Mouse (Mus musculus) neutrophil, adult 5-6 weeks (primary cell): ENCODE results near the gene Pdzph1. TPM values are rescaled to one million over a fixed set of nuclear protein-coding genes. Genes with fewer than 3 reads are reported as not detected.

Experiments
- ATAC-seq: fragments of 151-379, 151-347 bp; 2 replicates; pipeline ENCODE4 v1.8.0; 2017; ENCODE audit warnings: mild to moderate bottlenecking, moderate TSS enrichment; ENCODE audit not compliant: insufficient number of reproducible peaks, poor library complexity, low FRiP score, severe bottlenecking; ENCODE audit errors: extremely low read depth
- total RNA-seq: library from RNA; stranded (forward); fragments of 200-1000 nt; gene quantifications from 2 replicates; pipeline ENCODE4 v1.2.3, GENCODE M21; 2017

Gene Pdzph1
- total RNA-seq = not detected in 2 replicates

DNA sequence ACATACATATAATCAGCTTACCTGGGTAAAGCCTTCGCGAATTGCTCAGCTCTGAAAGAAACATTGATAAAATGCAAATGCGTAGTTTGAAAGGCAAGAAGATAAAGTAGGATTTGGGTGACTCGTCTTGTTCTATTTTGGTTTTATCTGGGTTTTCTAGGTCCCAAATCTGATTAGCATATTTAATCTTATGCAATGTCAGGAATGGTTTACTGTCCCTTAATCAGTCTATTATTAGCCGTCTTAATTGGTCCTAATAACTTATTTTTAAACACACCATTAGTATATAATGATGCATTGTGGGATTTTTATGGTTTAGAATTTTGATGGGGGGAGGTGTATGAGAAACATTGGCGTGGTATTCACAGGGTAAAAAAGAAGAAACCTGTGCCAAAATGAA, at the start of gene Pdzph1:
TSS of gene Pdzph1 (minus strand) at position 101 of the 400 bp plus-strand sequence.
- no peak for ATAC-seq

DNA sequence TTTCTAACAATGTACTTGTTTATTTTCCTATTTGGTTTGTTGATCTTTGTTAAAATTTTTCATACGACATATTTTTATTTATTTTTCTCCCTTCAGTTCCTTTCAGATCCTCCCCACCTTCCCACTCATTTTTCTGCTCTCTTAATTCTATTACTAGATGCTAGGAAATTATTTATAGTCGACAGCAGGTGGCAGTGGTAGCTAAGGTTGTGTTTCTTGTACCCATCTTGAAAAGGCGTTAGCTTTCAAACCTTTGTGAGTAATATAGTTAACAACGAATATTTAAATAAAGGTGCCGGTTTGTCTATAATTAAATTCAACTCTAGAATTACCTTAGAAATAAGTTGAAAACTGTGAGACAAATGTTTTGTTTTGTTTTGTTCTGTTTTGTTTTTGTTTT, 48.6 kb upstream of the Pdzph1 start:
- ATAC-seq = no peak

DNA sequence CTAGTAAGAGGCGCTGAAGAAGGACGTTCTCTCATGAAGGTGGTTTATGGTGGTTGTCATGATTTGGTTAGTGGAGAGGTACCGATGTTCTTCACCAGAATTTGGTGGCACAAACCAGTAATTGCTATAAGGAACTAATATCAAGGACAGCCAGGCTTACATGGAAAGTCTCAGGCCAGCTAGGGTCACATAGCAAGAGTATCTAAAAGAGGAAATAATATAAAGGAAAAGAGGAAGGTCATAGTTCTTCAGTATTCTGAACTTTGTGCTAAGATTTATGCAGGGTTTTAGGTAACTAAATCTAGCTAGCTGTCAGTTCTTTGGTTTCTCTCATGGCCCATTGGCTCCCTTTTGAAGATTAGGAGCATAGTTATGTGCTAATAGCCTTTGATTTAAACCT, 42.3 kb upstream of the Pdzph1 start:
- no peak for ATAC-seq

DNA sequence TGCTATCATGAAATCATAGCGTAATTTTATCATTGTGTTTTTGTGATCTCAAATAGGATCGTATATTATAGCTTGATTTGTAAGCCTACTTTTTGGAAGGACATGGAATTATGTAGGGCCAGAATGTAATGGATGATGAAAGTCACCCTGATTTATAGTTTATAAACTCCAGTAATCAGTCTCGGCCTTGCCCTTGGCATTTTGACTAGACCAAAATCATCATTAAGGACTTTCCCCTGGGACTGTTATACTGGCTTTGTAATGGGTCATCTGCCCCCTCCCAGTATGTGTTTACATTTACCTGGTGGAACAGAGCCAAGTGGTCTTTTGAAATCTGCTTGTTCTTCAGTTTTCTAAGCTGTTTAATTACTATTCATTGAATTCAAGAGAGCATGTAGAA, 35.2 kb upstream of the Pdzph1 start:
- no peak for ATAC-seq

DNA sequence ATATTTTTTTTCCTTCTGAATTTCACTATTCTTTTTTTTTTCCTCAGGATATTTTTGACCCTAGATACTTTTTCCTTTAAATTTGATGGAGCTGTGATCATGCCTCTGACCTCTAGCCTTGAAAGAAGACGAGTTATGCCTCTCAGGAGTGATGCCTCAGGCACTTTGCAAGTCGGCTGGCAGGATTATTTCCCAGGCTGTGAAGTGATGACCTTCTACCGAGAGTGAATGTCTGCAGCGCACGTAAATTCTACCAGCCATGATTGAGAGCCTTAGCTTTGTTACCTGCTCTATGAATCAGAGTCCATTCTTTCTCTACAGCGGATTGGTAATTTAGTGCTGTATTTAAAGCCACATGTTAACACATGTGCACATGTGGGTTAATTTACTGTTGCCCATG, 33.3 kb upstream of the Pdzph1 start:
- ATAC-seq = no peak

DNA sequence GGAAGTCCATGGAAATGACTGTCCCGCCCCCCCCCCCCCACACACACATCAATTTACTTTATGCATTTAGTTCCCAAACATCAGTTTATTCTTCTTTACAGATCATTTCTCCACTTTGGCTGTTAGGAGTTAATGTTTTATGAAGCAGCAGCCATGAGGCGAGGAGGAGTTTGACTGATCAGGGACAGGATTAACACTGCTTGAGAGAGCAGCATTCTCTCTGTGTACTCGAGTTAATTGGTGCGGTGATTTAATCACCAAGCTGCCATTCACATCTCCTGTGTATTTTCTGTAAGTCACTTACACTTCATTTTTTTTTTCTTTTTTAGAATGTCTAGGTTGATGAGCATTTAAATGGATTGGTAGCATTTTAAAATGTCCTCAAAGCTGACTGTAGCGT, 32.8 kb upstream of the Pdzph1 start:
- no peak for ATAC-seq

DNA sequence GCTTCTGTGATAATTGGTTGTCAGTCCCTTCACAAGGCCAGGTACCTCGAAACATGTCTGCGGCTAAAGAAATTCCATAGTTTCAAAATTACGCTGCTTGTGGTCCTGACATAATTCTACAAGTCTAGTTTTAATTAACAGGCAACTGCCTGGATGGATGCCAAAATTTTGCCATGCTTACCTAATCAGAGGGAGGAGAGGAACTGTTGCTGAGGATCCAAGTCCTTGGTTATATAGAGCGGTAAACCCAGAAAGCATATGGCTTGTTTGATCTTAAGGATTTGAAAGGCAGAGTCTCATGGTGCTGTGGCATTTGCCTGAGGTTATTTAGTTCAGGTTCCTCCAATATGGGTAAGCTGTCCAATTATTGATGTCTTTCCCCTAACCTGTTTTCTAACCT, 27.5 kb upstream of the Pdzph1 start:
- ATAC-seq = no peak

DNA sequence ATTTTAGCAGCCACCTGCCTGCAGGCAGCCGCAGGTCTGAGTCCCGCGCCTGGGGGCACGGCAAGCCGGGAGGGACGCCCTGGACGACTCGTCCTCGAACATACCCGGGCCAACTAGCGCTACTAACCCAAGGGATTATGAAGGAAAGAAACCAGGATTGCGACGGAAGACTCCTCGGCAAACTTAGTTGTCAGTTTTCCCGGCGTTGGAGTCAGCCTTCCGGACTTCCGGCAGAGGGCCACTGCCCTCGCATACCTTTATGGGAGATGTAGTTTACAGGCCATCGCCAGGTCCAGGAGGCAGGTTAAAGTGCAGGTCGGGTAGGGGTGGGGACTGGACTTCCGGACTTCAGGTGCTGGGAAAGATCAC, 21.9 kb upstream of the Pdzph1 start, which contains the start of gene Nudt12:
TSS of gene Nudt12 (minus strand) at position 282 of the 369 bp plus-strand sequence.
- no peak for ATAC-seq

DNA sequence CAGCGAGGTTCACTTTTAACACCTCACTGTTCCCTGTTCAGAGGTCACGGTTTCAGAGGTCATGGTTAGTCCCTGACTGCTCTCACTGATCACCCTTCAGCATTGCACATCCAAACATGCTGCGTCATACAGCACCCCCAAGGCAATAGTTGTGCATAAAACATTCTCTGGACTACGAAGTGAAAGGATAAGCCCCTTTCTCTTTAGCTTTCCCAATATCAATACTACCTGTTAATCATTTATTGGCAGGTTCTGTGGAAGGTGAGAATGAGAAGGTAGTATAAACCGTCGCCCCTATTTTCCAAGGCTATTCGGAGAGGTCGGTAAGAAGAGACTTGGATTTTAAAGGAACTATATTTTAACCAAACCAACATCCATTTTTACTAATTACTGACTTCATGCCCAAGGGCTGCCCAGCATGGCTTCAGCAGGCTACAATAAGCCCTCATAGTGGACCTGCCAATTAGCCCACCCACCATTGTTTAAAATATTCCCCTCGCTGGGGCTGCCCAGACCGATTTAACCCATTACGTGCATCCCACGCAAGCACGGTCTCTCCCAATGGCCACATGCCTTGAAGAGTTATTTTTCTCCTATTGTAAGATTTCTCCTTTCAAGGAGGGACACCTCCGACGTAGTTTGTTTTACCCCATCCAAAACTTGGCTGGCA, 21.4 kb upstream of the Pdzph1 start:
- ATAC-seq = no peak

DNA sequence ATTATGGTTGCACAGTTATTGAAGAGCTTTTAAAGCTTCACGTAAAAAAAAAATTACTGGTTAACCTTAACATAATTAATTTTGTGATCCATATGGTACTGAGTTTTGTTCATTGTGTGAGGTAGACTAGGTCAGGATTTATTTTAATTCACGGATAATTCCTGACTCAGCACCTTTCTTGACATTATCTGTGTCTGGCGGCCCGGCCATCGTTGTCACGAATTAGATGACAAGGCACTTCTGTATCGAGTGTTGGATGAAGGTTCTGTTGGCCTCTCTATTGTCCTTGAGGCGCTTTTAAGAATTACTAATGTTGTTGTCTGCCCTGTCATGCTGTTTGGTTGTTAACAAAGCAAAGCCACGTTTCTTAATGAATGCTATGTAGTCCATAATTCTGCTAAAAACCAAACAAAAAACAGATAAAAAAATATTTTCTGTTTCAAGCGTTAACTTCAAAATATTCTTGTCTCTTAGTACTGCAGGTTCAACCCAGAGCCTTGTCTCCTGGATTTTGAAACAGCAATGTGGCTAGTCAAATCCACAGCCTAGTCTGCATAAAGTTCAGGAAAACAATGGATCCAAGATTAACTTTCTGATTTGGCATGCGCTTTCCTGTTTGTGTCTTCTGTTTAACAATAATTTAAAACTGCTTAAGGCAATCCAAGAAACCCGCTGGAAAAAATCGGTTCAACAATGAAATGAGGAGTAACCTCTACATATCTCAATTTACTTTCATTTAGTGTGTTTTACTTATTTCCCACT, 20.6 kb upstream of the Pdzph1 start:
- ATAC-seq = no peak

DNA sequence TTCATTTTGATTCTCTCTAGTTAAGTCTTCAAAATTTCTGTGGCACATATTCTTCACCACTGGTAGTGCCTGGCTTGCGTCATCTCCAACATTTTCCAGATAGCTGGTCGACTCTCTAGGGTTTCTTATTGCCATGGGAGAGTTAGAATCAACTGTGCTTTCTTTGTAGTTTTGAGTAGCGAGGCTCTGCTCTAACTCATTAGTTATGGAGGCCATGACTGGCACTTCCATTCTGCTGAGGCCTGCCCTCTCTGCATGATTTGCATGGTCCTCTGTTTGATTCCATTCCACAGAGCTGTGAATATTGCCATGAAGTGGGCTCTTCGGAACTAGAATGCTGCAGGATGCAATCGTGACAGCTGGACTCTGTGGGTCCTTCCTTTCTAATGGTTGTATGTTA, 17.9 kb downstream of the Pdzph1 start:
- no peak for ATAC-seq

DNA sequence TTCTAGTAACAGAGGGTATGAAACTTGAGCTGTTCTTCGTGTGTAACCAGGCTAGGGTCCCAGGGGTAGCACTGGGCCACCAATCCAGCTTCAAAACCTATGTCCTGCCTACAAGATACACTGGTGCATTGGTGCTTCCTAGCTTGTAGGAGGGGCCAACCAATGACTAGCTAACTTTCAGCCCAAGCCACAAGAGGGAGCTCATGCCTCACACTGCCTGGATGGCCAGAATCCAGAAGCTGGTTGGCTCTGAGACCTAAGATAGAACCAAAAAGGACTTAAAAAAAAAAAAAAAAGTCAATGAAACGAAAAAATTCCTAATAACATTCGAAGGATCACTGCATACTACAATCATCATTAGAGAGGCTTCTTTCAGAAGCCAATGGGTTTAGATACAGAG, 31.3 kb downstream of the Pdzph1 start:
- no peak for ATAC-seq

DNA sequence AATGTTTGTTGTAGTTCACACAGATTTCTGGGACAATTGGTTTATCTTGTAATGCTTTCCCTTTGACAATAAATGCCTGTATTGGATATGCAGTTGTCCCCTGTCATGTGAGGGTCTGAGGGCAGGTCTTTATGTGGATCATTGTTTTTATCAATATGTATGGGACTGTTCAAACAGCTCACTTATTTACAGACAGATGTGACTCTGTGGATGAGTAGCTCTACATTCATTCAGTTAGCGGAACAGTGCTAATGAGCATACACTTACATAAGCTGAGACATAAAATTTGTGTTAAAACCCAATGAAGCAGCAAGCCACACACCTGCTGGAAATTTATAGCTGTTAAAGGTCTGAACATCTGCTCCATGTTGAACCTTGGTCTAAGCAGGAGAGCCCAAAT, 34.1 kb downstream of the Pdzph1 start:
- ATAC-seq = no peak

DNA sequence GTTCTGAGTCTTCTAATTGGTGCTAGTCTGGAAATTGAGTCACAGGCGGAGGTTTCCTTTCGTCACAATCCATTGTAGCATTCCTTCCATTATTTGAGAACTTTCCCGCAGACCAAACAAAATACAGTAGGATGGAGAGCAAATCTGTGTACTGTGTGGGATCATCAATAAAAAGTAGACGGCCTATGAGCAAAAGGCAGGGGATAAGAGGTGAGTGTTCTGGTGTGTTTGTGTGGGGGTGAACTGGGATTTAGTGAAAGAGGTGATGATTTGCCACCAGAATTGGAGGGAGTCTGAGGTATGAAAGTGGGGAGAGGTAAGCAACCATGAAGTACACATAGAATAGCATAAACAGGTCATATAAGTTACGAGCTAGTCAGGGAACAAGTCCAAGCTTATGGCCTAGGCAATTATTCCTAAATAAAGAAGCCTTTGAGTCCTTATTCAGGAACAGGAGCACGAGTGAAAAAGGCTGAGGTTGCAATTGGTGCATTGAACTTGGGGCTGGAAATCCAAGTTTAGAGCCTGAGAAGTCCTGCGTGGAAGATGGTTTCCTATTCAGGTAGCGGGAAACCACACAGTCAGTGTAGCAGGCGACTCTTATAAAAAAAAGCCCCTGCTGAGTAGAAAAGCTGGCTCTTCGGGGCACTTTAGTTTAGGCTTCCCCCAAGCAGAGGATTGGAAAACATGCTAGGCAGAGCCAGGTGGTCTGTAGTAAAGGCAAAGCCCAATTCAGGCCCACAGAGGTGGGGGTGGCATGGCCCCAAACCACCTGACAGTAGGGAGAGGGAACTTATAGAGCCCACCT, 48.0 kb downstream of the Pdzph1 start:
- no peak for ATAC-seq

DNA sequence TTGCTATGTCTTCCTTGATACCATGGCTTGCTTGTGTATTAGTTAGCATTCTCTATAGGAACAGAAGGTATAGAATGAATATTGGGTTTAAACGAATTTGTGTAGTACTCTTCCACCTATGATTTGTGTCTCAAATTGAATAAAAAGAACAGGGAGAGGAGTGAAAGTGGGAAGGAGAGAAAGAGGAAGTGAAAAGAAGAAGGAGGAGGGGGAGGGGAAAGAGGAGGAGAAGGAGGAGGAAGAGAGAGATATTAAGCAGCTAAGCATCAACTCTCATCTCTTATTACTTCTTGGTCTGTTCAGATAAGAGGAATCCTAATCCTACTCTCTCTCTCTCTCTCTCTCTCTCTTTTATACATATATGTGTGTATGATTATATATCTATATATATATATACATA, 52.6 kb downstream of the Pdzph1 start:
- ATAC-seq = no peak

DNA sequence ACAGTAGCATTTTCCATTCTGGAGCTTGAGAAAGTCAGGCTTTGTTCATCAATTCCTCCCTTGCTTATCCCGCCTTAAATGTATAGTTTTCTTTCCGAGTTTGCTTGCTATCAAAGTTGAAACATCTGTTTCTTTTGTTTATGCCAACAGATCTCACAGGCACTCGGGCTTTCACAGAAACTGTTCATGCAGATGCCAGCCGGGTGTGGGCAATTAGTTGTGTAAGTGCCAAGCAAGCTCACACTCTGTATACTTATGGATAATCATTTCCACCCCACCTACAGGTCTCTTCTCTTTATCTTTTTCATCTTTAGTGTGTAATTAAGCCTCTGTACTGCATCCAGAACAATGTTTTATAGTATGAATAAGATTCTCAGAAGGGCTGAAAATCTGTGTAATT, 53.6 kb downstream of the Pdzph1 start:
- ATAC-seq = no peak

DNA sequence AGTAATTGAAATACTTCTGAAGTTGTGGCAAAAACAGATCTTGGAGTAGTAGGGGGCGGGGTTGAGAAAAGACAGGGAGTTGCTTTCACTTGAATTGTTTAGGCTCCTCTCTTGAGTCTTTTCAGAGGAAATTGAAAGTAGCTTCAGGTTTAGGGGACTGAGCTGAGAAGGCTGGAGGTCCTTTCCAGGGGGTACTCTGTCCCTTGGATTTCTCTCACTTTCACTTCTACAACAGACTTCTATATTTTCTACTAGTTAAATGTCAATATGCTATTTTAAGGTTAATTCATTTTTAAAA, 58.2 kb downstream of the Pdzph1 start:
- ATAC-seq = no peak

DNA sequence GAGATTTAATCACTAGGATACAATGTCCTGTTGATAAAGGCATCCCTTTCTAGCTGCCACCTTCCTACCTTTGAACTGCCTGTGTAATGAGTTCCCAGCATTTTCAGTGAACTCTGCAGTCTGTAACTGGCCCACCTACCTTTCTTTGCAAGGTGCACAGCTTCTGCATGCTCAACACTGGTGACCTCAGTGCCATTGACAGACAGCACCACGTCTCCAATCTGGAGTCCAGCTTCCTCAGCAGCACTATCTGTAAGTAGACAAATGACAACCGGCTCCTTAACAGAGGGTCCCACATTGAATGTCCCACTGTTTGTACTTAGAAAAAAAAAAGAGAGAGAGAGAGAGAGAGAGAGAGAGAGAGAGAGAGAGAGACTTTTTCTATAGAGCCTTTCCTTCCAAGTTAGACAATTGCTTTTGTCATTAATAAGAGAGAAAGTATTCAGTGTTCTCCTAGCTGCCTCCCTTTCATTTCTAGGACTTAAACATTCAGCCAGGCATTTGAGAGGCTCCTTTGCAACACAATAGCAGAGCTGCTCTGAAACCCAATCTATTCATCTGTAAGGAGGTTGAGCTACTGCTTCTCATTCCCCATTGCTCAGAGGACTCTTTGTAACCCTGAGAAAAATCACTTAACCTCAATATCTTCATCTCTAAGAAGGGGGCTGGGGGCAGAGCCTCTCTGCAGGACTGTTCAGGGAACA, 58.7 kb downstream of the Pdzph1 start:
- no peak for ATAC-seq

DNA sequence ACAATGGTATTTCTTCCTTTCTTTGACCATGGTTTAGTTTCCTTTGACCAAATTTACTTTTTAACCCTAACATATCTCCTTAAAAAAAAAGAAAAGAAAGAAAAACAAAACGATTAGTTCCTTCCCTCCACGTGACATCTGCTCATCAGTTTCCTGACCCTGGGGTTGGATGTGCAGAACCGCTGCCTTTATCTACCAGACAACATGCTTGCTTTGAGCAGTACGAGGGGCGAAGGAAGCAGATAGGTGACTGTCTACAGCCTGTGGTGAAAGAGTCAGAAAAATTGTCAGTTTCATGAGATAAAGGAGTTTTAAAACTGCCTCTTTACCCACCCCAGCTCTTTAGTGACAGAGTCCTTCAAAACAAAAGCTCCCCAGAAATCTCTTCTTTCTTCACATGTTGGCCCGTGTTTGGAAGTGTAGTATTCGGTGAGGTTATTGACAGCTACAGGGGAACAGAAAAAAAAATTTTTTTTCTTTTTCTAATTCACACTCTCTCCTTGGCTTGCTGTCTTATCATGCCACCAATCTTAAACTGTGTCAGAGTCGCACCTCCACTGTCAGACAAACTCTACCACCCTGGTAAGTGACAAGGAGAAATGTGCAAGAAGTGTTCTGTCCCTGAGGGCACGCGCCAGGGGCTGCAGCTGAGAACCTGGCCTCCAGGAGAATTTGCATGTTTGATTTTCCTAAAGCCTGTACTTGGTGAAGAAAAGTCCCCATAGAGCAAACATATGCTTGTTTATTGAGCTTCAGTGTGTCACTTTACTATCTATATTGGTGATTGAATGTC, 66.2 kb downstream of the Pdzph1 start:
- ATAC-seq = no peak
